Comparison of ENCODE assay signal across 9 mouse cellular contexts in the genomic region with DNA sequence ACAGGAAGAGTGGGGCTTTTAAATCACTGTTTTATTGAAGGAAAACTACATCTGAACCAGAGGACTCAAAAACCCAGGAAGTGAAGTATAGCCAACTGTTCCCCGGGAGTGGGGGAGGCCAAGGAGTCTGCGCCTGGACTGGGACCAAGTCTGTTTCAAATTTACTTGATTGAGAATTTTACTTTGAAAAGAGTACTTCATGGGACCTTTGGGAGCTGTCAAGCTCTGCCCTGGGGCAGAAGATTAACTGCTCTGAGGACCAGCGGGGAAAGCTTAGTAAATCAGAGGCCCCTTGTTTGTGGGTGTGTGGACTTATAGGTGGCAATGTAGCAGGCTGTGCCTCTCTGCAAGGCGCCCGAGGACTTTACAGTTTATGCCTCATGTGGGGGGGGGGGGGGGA. TPM values are rescaled to one million over a fixed set of nuclear protein-coding genes. Genes with fewer than 3 reads are reported as not detected.
A peak's percentile ranks its signal among the peaks of the same experiment; 100 is the strongest.
DNase-seq lines count a peak whose midpoint lies in the region; ATAC-seq and TF ChIP-seq lines count a peak whose summit lies in the region.
"Had no signal": no experiment of that assay in that cellular context is flagged by ENCODE, and none has a peak within 500 bp of the region (broad histone marks: within the 10 kb centered on the region; RNA-seq: fewer than 3 reads in every experiment).

No protein-coding gene starts in this region.

- H3K36me3 ChIP-seq in hindbrain, embryonic 10.5 days: no peaks in the 10 kb centered on the region
- H3K36me3 ChIP-seq: heart, embryonic 10.5 days had no signal

- peaks cover 6% of the 10 kb centered on the region; the same call in 1 of the 2 replicates for H3K9me3 ChIP-seq in hindbrain, embryonic 10.5 days

- 41% methylated on average over 5 of the region's 5 CpGs for WGBS in hindbrain, embryonic 10.5 days

- no peaks in the 10 kb centered on the region for H3K27me3 ChIP-seq in hindbrain, embryonic 10.5 days (ENCODE audit: insufficient read depth, poor library complexity, severe bottlenecking)

- TF ChIP-seq CTCF in layer of hippocampus, adult 2 months (conservative IDR thresholded peaks at IDR 0.05): no peak

- peaks cover 6% of the 10 kb centered on the region for H3K4me1 ChIP-seq in hindbrain, embryonic 10.5 days (replicated peaks)
- H3K4me1 ChIP-seq: heart, embryonic 10.5 days had no signal

- peak; percentile 35 for DNase-seq in ovary, postnatal 14 days (ENCODE audit: low spot score)
- DNase-seq in ovary, postnatal 36 days (ENCODE audit: low spot score): no peak
- DNase-seq in hindbrain, embryonic 10.5 days (ENCODE audit: low spot score): peak; percentile 21
- DNase-seq in kidney, postnatal 4 days: peak; percentile 68 to 77
- no peak for DNase-seq in frontal cortex, postnatal 10 days (ENCODE audit: low spot score in 2 of 2)
- DNase-seq in layer of hippocampus, adult 2 months (ENCODE audit: low spot score in 2 of 2): no peak
- DNase-seq: right cerebral cortex, postnatal 14 days had no signal

- no peak overlapping the region for H3K4me3 ChIP-seq in hindbrain, embryonic 10.5 days
- no peak overlapping the region for H3K4me3 ChIP-seq in layer of hippocampus, adult 2 months
- H3K4me3 ChIP-seq: heart, embryonic 10.5 days had no signal

- no peak for ATAC-seq in monocyte, adult 5-6 weeks (replicated peaks; ENCODE audit: insufficient number of reproducible peaks, low FRiP score, low TSS enrichment, poor library complexity, severe bottlenecking)

- H3K27ac ChIP-seq in hindbrain, embryonic 10.5 days: no peak overlapping the region
- H3K27ac ChIP-seq in layer of hippocampus, adult 2 months: no peak overlapping the region
- H3K27ac ChIP-seq: heart, embryonic 10.5 days had no signal

RNA-seq across cellular contexts. Expression of a gene that starts 49.1 kb away (rescaled TPM):
- polyA plus RNA-seq in hindbrain, embryonic 10.5 days (2016; fragmentation: Nextera tagmentation; extraction: Ambion mirVana): 15.9 and 16.3 TPM in 2 replicates
- 100 to 1,000 TPM; 118 to 124 TPM for total RNA-seq in layer of hippocampus, adult 2 months (2021)
- total RNA-seq in monocyte, adult 5-6 weeks (2017): 4.3 to 14.2 TPM (median 6.8 TPM) in 3 replicates

Comparison
In these comparisons a context has a peak if more than half of its experiments do, and no peak if none do; other contexts are left out.
1. DNase-seq: peak in ovary, postnatal 14 days (single experiment), hindbrain, embryonic 10.5 days (single experiment) and kidney, postnatal 4 days (2 of 2); none in ovary, postnatal 36 days (single experiment), frontal cortex, postnatal 10 days (0 of 2) and layer of hippocampus, adult 2 months (0 of 2).